Mouse (Mus musculus): ENCODE data around the gene Pnck. TPM values are rescaled to one million over a fixed set of nuclear protein-coding genes. Genes with fewer than 3 reads are reported as not detected.

Pnck gene
- 9.6 and 10.4 TPM in 2 replicates for polyA plus RNA-seq (2015; fragmentation: Nextera tagmentation; extraction: Ambion mirVana)

- Histone ChIP-seq H3K4me2 (peak within 1 kb of the TSS; percentile 78), H3K27me3 (replicated peaks) (peaks cover 26% of the 10 kb centered on the region), H3K4me1 (no peaks in the 10 kb centered on the region), H3K9ac (peak within 1 kb of the TSS; percentile 79), H3K36me3 (no peaks in the 10 kb centered on the region), H3K27ac (replicated peaks) (no peak within 1 kb of the TSS), H3K4me3 (peak within 1 kb of the TSS; percentile 56), H3K9me3 (no peaks in the 10 kb centered on the region)
- WGBS, result 22% methylated on average over 31 of the region's 57 CpGs
- ATAC-seq (ENCODE audit: extremely low read depth, insufficient number of reproducible peaks, low FRiP score, low TSS enrichment), result no peak; the same call in 1 of the 2 replicates
Measured at GRCm38 (mm10) chrX:73659575-73660283, at the start of gene Pnck. Gene Pnck, minus strand, starts transcription at chrX:73660117.

- H3K27ac ChIP-seq (replicated peaks), result no peak overlapping the region
- no peaks in the 10 kb centered on the region for H3K4me1 ChIP-seq
- no peak overlapping the region for H3K4me3 ChIP-seq
- WGBS, result 80% methylated on average over 1 of the region's 1 CpGs
- H3K27me3 ChIP-seq (replicated peaks), result no peaks in the 10 kb centered on the region
- H3K9ac ChIP-seq, result no peak overlapping the region
- H3K9me3 ChIP-seq, result no peaks in the 10 kb centered on the region
- H3K4me2 ChIP-seq, result no peak overlapping the region
- peaks cover 53% of the 10 kb centered on the region for H3K36me3 ChIP-seq
- ATAC-seq (ENCODE audit: extremely low read depth, insufficient number of reproducible peaks, low FRiP score, low TSS enrichment), result no peak
Measured at GRCm38 (mm10) chrX:73700472-73700871, 40.6 kb upstream of the Pnck start.

- Histone ChIP-seq H3K9ac (no peak overlapping the region), H3K4me1 (peaks cover 5% of the 10 kb centered on the region), H3K9me3 (no peaks in the 10 kb centered on the region), H3K4me3 (no peak overlapping the region), H3K36me3 (peaks cover 51% of the 10 kb centered on the region), H3K4me2 (no peak overlapping the region), H3K27me3 (replicated peaks) (no peaks in the 10 kb centered on the region), H3K27ac (replicated peaks) (no peak overlapping the region)
- WGBS, result 58% methylated on average over 5 of the region's 5 CpGs
- ATAC-seq (ENCODE audit: extremely low read depth, insufficient number of reproducible peaks, low FRiP score, low TSS enrichment), result no peak
Measured at GRCm38 (mm10) chrX:73690917-73691629, 31.2 kb upstream of the Pnck start.

- Histone ChIP-seq H3K4me3 (no peak overlapping the region), H3K27me3 (replicated peaks) (no peaks in the 10 kb centered on the region), H3K27ac (replicated peaks) (peak overlapping the region; percentile 86), H3K4me2 (no peak overlapping the region), H3K4me1 (peaks cover 13% of the 10 kb centered on the region), H3K9ac (no peak overlapping the region), H3K9me3 (no peaks in the 10 kb centered on the region), H3K36me3 (peaks cover 67% of the 10 kb centered on the region)
- no peak for ATAC-seq (ENCODE audit: extremely low read depth, insufficient number of reproducible peaks, low FRiP score, low TSS enrichment)
- WGBS, result 53% methylated on average over 3 of the region's 3 CpGs
Measured at GRCm38 (mm10) chrX:73685629-73686028, 25.7 kb upstream of the Pnck start.

- Histone ChIP-seq H3K9ac (no peak overlapping the region), H3K27ac (replicated peaks) (peak overlapping the region; percentile 86), H3K4me2 (no peak overlapping the region), H3K4me1 (peaks cover 13% of the 10 kb centered on the region), H3K9me3 (no peaks in the 10 kb centered on the region), H3K27me3 (replicated peaks) (no peaks in the 10 kb centered on the region), H3K4me3 (no peak overlapping the region), H3K36me3 (peaks cover 74% of the 10 kb centered on the region)
- ATAC-seq (ENCODE audit: extremely low read depth, insufficient number of reproducible peaks, low FRiP score, low TSS enrichment), result no peak
Measured at GRCm38 (mm10) chrX:73684978-73685377, 25.1 kb upstream of the Pnck start.

- ATAC-seq (ENCODE audit: extremely low read depth, insufficient number of reproducible peaks, low FRiP score, low TSS enrichment), result no peak
Measured at GRCm38 (mm10) chrX:73684156-73684555, 24.2 kb upstream of the Pnck start.

GRCm38 (mm10) chrX:73676668-73677067 lies 16.8 kb upstream of the Pnck start:
- H3K4me3 ChIP-seq, result no peak overlapping the region
- H3K27me3 ChIP-seq (replicated peaks), result peaks cover 10% of the 10 kb centered on the region; the same call in 1 of the 2 replicates
- peaks cover 18% of the 10 kb centered on the region for H3K4me1 ChIP-seq
- peaks cover 57% of the 10 kb centered on the region for H3K36me3 ChIP-seq
- H3K27ac ChIP-seq (replicated peaks), result no peak overlapping the region
- no peak overlapping the region for H3K4me2 ChIP-seq
- H3K9ac ChIP-seq, result no peak overlapping the region
- ATAC-seq (ENCODE audit: extremely low read depth, insufficient number of reproducible peaks, low FRiP score, low TSS enrichment), result no peak
- no peaks in the 10 kb centered on the region for H3K9me3 ChIP-seq
- WGBS, result 82% methylated on average over 4 of the region's 4 CpGs

More at GRCm38 (mm10) chrX:73684156-73684555, 24.2 kb upstream of the Pnck start:
- no peak overlapping the region for H3K27ac ChIP-seq (replicated peaks)
- WGBS, result 82% methylated on average over 2 of the region's 2 CpGs
- H3K27me3 ChIP-seq (replicated peaks), result no peaks in the 10 kb centered on the region
- H3K4me1 ChIP-seq, result peaks cover 13% of the 10 kb centered on the region
- H3K4me3 ChIP-seq, result no peak overlapping the region
- no peaks in the 10 kb centered on the region for H3K9me3 ChIP-seq
- peaks cover 77% of the 10 kb centered on the region for H3K36me3 ChIP-seq
- no peak overlapping the region for H3K9ac ChIP-seq
- no peak overlapping the region for H3K4me2 ChIP-seq

GRCm38 (mm10) chrX:73675231-73675630 lies 15.3 kb upstream of the Pnck start:
- WGBS, result 63% methylated on average over 2 of the region's 2 CpGs
- Histone ChIP-seq H3K27me3 (replicated peaks) (peaks cover 10% of the 10 kb centered on the region; the same call in 1 of the 2 replicates), H3K27ac (replicated peaks) (no peak overlapping the region), H3K4me2 (peak overlapping the region; percentile 73), H3K9ac (peak overlapping the region; percentile 89), H3K4me1 (peaks cover 18% of the 10 kb centered on the region), H3K9me3 (no peaks in the 10 kb centered on the region), H3K36me3 (peaks cover 43% of the 10 kb centered on the region), H3K4me3 (peak overlapping the region; percentile 69)
- no peak for ATAC-seq (ENCODE audit: extremely low read depth, insufficient number of reproducible peaks, low FRiP score, low TSS enrichment)

GRCm38 (mm10) chrX:73673968-73674661 lies 14.2 kb upstream of the Pnck start:
- Histone ChIP-seq H3K27ac (replicated peaks) (peak overlapping the region; percentile 75), H3K4me3 (peak overlapping the region; percentile 69), H3K4me2 (peak overlapping the region; percentile 73), H3K9me3 (no peaks in the 10 kb centered on the region), H3K9ac (peak overlapping the region; percentile 89), H3K27me3 (replicated peaks) (peaks cover 10% of the 10 kb centered on the region; the same call in 1 of the 2 replicates), H3K36me3 (peaks cover 32% of the 10 kb centered on the region), H3K4me1 (peaks cover 18% of the 10 kb centered on the region)
- ATAC-seq (ENCODE audit: extremely low read depth, insufficient number of reproducible peaks, low FRiP score, low TSS enrichment), result peak; percentile 34; the same call in 1 of the 2 replicates
- 19% methylated on average over 20 of the region's 20 CpGs for WGBS

- peak overlapping the region; percentile 75 for H3K27ac ChIP-seq (replicated peaks)
- ATAC-seq (ENCODE audit: extremely low read depth, insufficient number of reproducible peaks, low FRiP score, low TSS enrichment), result no peak
- H3K4me1 ChIP-seq, result peaks cover 18% of the 10 kb centered on the region
- H3K4me2 ChIP-seq, result peak overlapping the region; percentile 73
- peak overlapping the region; percentile 69 for H3K4me3 ChIP-seq
- no peaks in the 10 kb centered on the region for H3K9me3 ChIP-seq
- peaks cover 10% of the 10 kb centered on the region; the same call in 1 of the 2 replicates for H3K27me3 ChIP-seq (replicated peaks)
- H3K36me3 ChIP-seq, result peaks cover 26% of the 10 kb centered on the region
- WGBS, result 6% methylated on average over 22 of the region's 42 CpGs
- peak overlapping the region; percentile 89 for H3K9ac ChIP-seq
Measured at GRCm38 (mm10) chrX:73673619-73673967, 13.7 kb upstream of the Pnck start.
